ENCODE assay signal across 19 mouse cellular contexts in the genomic region with DNA sequence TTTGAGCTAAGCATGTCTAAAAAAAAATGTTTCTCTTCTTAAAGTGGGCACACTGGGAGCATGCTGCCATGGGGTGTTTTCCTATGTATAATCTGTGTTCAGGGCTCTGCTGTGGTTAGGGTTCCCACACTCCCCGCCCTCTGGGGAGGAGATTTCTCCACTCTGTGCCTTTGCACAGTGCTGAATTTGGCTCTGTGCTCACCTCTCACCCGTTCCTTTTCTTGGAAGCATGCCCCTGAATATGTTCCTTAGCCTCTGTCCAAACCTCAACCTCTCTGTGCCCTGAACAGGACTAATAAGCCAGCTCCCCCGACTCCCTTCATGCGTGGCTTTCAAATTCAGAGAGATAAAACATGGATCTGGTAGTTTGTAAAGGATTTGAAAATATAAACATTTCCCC. TPM values are rescaled to one million over a fixed set of nuclear protein-coding genes. Genes with fewer than 3 reads are reported as not detected.
A peak's percentile ranks its signal among the peaks of the same experiment; 100 is the strongest.
DNase-seq lines count a peak whose midpoint lies in the region; ATAC-seq and TF ChIP-seq lines count a peak whose summit lies in the region.
"Had no signal": no experiment of that assay in that cellular context is flagged by ENCODE, and none has a peak within 500 bp of the region (broad histone marks: within the 10 kb centered on the region; RNA-seq: fewer than 3 reads in every experiment).

No protein-coding gene starts in this region.

- no peak overlapping the region for H3K4me2 ChIP-seq in lung, embryonic 15.5 days
- H3K4me2 ChIP-seq in embryonic facial prominence, embryonic 15.5 days (replicated peaks) = no peak overlapping the region
- H3K4me2 ChIP-seq: forebrain, embryonic 12.5 days; heart, embryonic 15.5 days; limb, embryonic 15.5 days; midbrain, embryonic 15.5 days had no signal

- no peak for TF ChIP-seq CTCF in cerebellum, adult 2 months (IDR thresholded peaks at IDR 0.05; ENCODE audit: borderline replicate concordance, insufficient read depth, low read depth, low read length)
- TF ChIP-seq CTCF in lung, adult 2 months (IDR thresholded peaks at IDR 0.05; ENCODE audit: insufficient read depth, low read length) = no peak

- TF ChIP-seq POLR2A in cerebellum, adult 2 months (IDR thresholded peaks at IDR 0.05; ENCODE audit: borderline replicate concordance, insufficient read depth, low read length) = no peak
- TF ChIP-seq POLR2A in lung, adult 2 months (IDR thresholded peaks at IDR 0.05; ENCODE audit: borderline replicate concordance, extremely low read depth, low read depth, low read length) = no peak

- peak; percentile 20 to 41 for DNase-seq in cerebellum, postnatal 14 days
- no peak for DNase-seq in cerebellum, adult 2 months
- no peak for DNase-seq in lung, adult 2 months
- DNase-seq in testis, postnatal 10 days (ENCODE audit: low spot score) = peak; percentile 16
- no peak for DNase-seq in neural tube, embryonic 10.5 days (ENCODE audit: extremely low spot score, low spot score)
- DNase-seq: cerebellum, adult 9-11 months; embryo, embryonic 11 days; heart, postnatal 4 days; kidney, adult 11 months; right cerebral cortex, postnatal 25 days; thymus, postnatal 4 days had no signal

- WGBS in cerebellum, adult 2 months = 40% methylated on average over 4 of the region's 4 CpGs
- 35% methylated on average over 4 of the region's 4 CpGs for WGBS in lung, embryonic 15.5 days
- whole genome bisulfite sequencing in lung, adult 2 months = 57% methylated on average over 4 of the region's 4 CpGs
- WGBS in embryonic facial prominence, embryonic 15.5 days = 61% methylated on average over 4 of the region's 4 CpGs

- H3K27ac ChIP-seq in cerebellum, adult 2 months (ENCODE audit: insufficient read depth, low read length) = no peak overlapping the region
- no peak overlapping the region for H3K27ac ChIP-seq in lung, embryonic 15.5 days
- no peak overlapping the region for H3K27ac ChIP-seq in embryonic facial prominence, embryonic 15.5 days (replicated peaks)
- H3K27ac ChIP-seq: forebrain, embryonic 12.5 days; heart, embryonic 15.5 days; limb, embryonic 15.5 days; midbrain, embryonic 15.5 days had no signal

- H3K9me3 ChIP-seq in lung, embryonic 15.5 days = no peaks in the 10 kb centered on the region
- no peaks in the 10 kb centered on the region for H3K9me3 ChIP-seq in embryonic facial prominence, embryonic 15.5 days (replicated peaks)
- H3K9me3 ChIP-seq: forebrain, embryonic 12.5 days; heart, embryonic 15.5 days; limb, embryonic 15.5 days; midbrain, embryonic 15.5 days had no signal

- H3K4me3 ChIP-seq in cerebellum, adult 2 months (replicated peaks; ENCODE audit: insufficient read depth, low read depth, low read length) = no peak overlapping the region
- H3K4me3 ChIP-seq in lung, embryonic 15.5 days = no peak overlapping the region
- H3K4me3 ChIP-seq in lung, adult 2 months (replicated peaks; ENCODE audit: extremely low read depth, low read depth, low read length) = no peak overlapping the region
- no peak overlapping the region for H3K4me3 ChIP-seq in embryonic facial prominence, embryonic 15.5 days (replicated peaks)
- H3K4me3 ChIP-seq: forebrain, embryonic 12.5 days; heart, embryonic 15.5 days; limb, embryonic 15.5 days; midbrain, embryonic 15.5 days had no signal

- no peaks in the 10 kb centered on the region for H3K27me3 ChIP-seq in cerebellum, adult 2 months (ENCODE audit: control insufficient read depth, insufficient read depth, low read length)
- no peaks in the 10 kb centered on the region for H3K27me3 ChIP-seq in lung, embryonic 15.5 days
- H3K27me3 ChIP-seq in embryonic facial prominence, embryonic 15.5 days = no peaks in the 10 kb centered on the region
- H3K27me3 ChIP-seq: CH12.LX; heart, embryonic 15.5 days; limb, embryonic 15.5 days; midbrain, embryonic 15.5 days had no signal

- peaks cover 4% of the 10 kb centered on the region; the same call in 1 of the 2 replicates for H3K4me1 ChIP-seq in cerebellum, adult 2 months (ENCODE audit: control insufficient read depth, insufficient read depth, low read length)
- peaks cover 6% of the 10 kb centered on the region; the same call in 1 of the 2 replicates for H3K4me1 ChIP-seq in lung, embryonic 15.5 days
- H3K4me1 ChIP-seq in lung, adult 2 months (ENCODE audit: control insufficient read depth, insufficient read depth, low read length) = no peaks in the 10 kb centered on the region
- 0 out of 2 replicates have a peak, but pooled peaks cover 4% of the 10 kb centered on the region for H3K4me1 ChIP-seq in embryonic facial prominence, embryonic 15.5 days
- H3K4me1 ChIP-seq: forebrain, embryonic 12.5 days; midbrain, embryonic 15.5 days had no signal

- H3K36me3 ChIP-seq in lung, embryonic 15.5 days = no peaks in the 10 kb centered on the region
- no peaks in the 10 kb centered on the region for H3K36me3 ChIP-seq in embryonic facial prominence, embryonic 15.5 days
- H3K36me3 ChIP-seq: forebrain, embryonic 12.5 days; heart, embryonic 15.5 days; limb, embryonic 15.5 days; midbrain, embryonic 15.5 days had no signal

- peak; percentile 50; the same call in 1 of the 2 replicates for ATAC-seq in lung, embryonic 15.5 days (ENCODE audit: borderline replicate concordance, extremely low read depth, low FRiP score, low TSS enrichment)
- peak; percentile 65; the same call in 1 of the 2 replicates for ATAC-seq in embryonic facial prominence, embryonic 15.5 days (ENCODE audit: insufficient number of reproducible peaks, low FRiP score, low TSS enrichment, low read depth)
- ATAC-seq: hindbrain, embryonic 16.5 days; midbrain, embryonic 15.5 days had no signal

- H3K9ac ChIP-seq in lung, embryonic 15.5 days = no peak overlapping the region
- H3K9ac ChIP-seq in embryonic facial prominence, embryonic 15.5 days = no peak overlapping the region
- H3K9ac ChIP-seq: forebrain, embryonic 12.5 days; heart, embryonic 15.5 days; limb, embryonic 15.5 days; midbrain, embryonic 15.5 days had no signal

RNA-seq across cellular contexts. Expression of a gene that starts 39.1 kb away (rescaled TPM):
- polyA plus RNA-seq in cerebellum, adult 2 months (2012; rRNA removed) = 13.7 and 16.8 TPM in 2 replicates
- polyA plus RNA-seq in lung, embryonic 15.5 days (2015; fragmentation: Nextera tagmentation; extraction: Ambion mirVana) = 18.3 and 18.4 TPM in 2 replicates
- polyA plus RNA-seq in lung, adult 2 months (2012; rRNA removed) = 32.4 and 49.5 TPM in 2 replicates
- 18.4 and 21.4 TPM in 2 replicates for polyA plus RNA-seq in embryonic facial prominence, embryonic 15.5 days (2015; fragmentation: Nextera tagmentation; extraction: Ambion mirVana)

Comparison
In these comparisons a context has a peak if more than half of its experiments do, and no peak if none do; other contexts are left out.
1. DNase-seq: peak in cerebellum, postnatal 14 days (2 of 2) and testis, postnatal 10 days (single experiment); none in cerebellum, adult 2 months (0 of 2), lung, adult 2 months (single experiment) and neural tube, embryonic 10.5 days (single experiment).